In genomic region chr14:48354176-48354575, GRCm38 (mm10) we compare ENCODE assay signal across 15 mouse cellular contexts.
"Had no signal": no experiment of that assay in that cellular context is flagged by ENCODE, and none has a peak within 500 bp of the region (broad histone marks: within the 10 kb centered on the region; RNA-seq: fewer than 3 reads in every experiment).

No protein-coding gene starts in this region.

- H3K9ac ChIP-seq: neural tube, embryonic 15.5 days; stomach, embryonic 15.5 days had no signal

- H3K9me3 ChIP-seq: neural tube, embryonic 15.5 days; stomach, embryonic 15.5 days had no signal

- H3K4me1 ChIP-seq: stomach, embryonic 15.5 days had no signal

- H3K36me3 ChIP-seq: neural tube, embryonic 15.5 days; stomach, embryonic 15.5 days had no signal

- H3K4me2 ChIP-seq: neural tube, embryonic 15.5 days; stomach, embryonic 15.5 days had no signal

- H3K27ac ChIP-seq: neural tube, embryonic 15.5 days; stomach, embryonic 15.5 days; stomach, postnatal 0 days had no signal

- DNase-seq: retina, postnatal 1 day; right cerebral cortex, adult 18-20 months; right cerebral cortex, postnatal 14 days; right cerebral cortex, postnatal 25 days; right cerebral cortex, postnatal 4 days; spleen, adult 18-20 months; thymus, adult 18-20 months; thymus, adult 2 months; thymus, postnatal 14 days; thymus, postnatal 25 days; thymus, postnatal 36 days; thymus, postnatal 4 days had no signal

- H3K27me3 ChIP-seq: neural tube, embryonic 15.5 days; stomach, embryonic 15.5 days had no signal

- H3K4me3 ChIP-seq: neural tube, embryonic 15.5 days; stomach, embryonic 15.5 days had no signal
